Mouse (Mus musculus) hindbrain, postnatal 0 days (tissue): ENCODE results near the gene Fancc. TPM values are rescaled to one million over a fixed set of nuclear protein-coding genes. Genes with fewer than 3 reads are reported as not detected.

Experiments used
- ATAC-seq: fragments of 200-750 bp; cut with Nextera tagmentation; 2 replicates; pipeline ENCODE4 v1.8.0; 2017; ENCODE audit warnings: mild to moderate bottlenecking, moderate TSS enrichment, moderate library complexity
- DNase-seq: peaks from one replicate; pipeline ENCODE4 v3.0.0-alpha.2; 2015; ENCODE audit warnings: low spot score
- H3K27ac ChIP-seq: fragments of 300-500 bp; sonication (generic); 2 replicates; pipeline ENCODE4 v1.5.1; 2014; ENCODE audit warnings: mild to moderate bottlenecking
- H3K27me3 ChIP-seq: fragments of 300-500 bp; sonication (generic); 2 replicates; pipeline ENCODE4 v1.6.1; 2014; ENCODE audit warnings: low read length, mixed read lengths; ENCODE audit not compliant: insufficient read depth
- H3K36me3 ChIP-seq: fragments of 300-500 bp; sonication (generic); 2 replicates; pipeline ENCODE4 v1.6.1; 2014; ENCODE audit warnings: low read length, mixed read lengths; ENCODE audit not compliant: insufficient read depth
- H3K4me1 ChIP-seq: fragments of 300-500 bp; sonication (generic); 2 replicates; pipeline ENCODE4 v1.6.1; 2014; ENCODE audit warnings: antibody characterized with exemption, low read length, mixed read lengths; ENCODE audit not compliant: insufficient read depth
- H3K4me2 ChIP-seq: fragments of 300-500 bp; sonication (generic); 2 replicates; pipeline ENCODE4 v1.6.1; 2014; ENCODE audit warnings: low read depth, mild to moderate bottlenecking, low read length, moderate library complexity, mixed read lengths
- H3K4me3 ChIP-seq: fragments of 300-500 bp; sonication (generic); 2 replicates; pipeline ENCODE4 v1.5.1; 2014; ENCODE audit warnings: low read length
- H3K9ac ChIP-seq: fragments of 300-500 bp; sonication (generic); replicated peaks from 2 replicates; pipeline ENCODE4 v1.6.1; 2014; ENCODE audit warnings: mild to moderate bottlenecking, low read length, moderate library complexity, mixed read lengths
- H3K9me3 ChIP-seq: fragments of 300-500 bp; sonication (generic); 2 replicates; pipeline ENCODE4 v1.6.1; 2016; ENCODE audit warnings: low read length, mixed read lengths
- CTCF ChIP-seq: IDR thresholded peaks from 2 replicates; pipeline ENCODE4 v1.5.1; 2016; ENCODE audit warnings: antibody characterized with exemption, control low read depth, low read depth
- WGBS: fragments of 180-500 bp; shearing (Covaris S2); extraction: QIAGEN DNeasy Blood & Tissue Kit; methylation state at CpG from one replicate; pipeline ENCODE4 v1.1.7; 2014; 5-methylcytosine and 5-hydroxymethylcytosine counted together
- polyA plus RNA-seq: library from polyadenylated mRNA; unstranded; fragments of >200 nt; fragmentation: Nextera tagmentation; extraction: Ambion mirVana; gene quantifications from 2 replicates; pipeline ENCODE4 v1.2.1, GENCODE M21; 2015
- total RNA-seq: library from RNA; depleted of rRNA; stranded (reverse); fragments of >200 nt; gene quantifications from 2 replicates; pipeline ENCODE4 v1.2.3, GENCODE M21; 2014

Fancc gene
- total and polyA plus RNA-seq, 2 experiments from 2014 or later, result 11.9 to 17.7 TPM

DNA sequence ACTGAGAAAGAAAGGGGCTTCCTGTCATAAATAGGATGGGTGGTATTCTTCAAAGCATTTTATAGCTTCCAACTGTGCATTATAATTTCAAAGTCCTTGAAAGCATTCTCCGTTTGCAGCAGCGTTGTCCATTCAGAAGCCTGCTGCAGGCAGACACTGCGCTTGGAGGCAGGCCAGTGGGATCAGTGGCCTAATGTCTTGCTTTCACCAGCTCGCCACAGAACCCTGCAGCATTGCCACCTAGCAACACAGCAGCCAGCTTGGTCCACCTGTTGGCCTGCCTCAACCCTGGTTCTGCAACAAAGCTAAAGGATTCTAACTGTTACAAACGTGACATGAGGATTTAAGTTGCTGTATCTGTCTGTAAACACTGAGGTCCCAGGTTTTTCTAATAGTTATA, 207.4 kb downstream of the Fancc start:
- WGBS, result 36% methylated on average over 5 of the region's 5 CpGs
- Histone ChIP-seq H3K36me3 (no peaks in the 10 kb centered on the region), H3K4me1 (no peaks in the 10 kb centered on the region), H3K27ac (no peak overlapping the region), H3K27me3 (no peaks in the 10 kb centered on the region), H3K9ac (peak overlapping the region; percentile 9; the same call in 1 of the 2 replicates), H3K9me3 (no peaks in the 10 kb centered on the region), H3K4me3 (no peak overlapping the region), H3K4me2 (no peak overlapping the region)
- ATAC-seq (no peak), DNase-seq (peak; percentile 48)
- TF ChIP-seq CTCF, result no peak

DNA sequence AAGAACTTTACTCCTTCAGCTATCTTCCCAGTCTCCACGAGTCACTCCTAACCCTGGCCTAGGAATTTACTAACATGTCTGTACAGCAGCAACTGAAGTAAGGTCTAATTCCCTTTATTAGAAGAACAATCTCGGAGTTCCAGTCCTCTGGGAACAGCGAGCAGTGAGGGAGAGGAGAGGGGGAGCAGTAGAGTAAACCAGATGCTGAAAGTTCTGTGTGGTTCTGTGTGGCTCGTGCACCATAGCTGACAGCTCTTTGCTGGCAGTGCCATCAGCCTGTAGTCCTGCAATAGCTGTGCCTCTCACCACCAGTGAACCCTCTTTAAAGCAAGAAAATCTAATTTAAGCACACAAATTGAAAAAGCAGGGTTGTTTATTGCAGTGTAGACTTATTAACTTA, 207.9 kb downstream of the Fancc start:
- Histone ChIP-seq H3K4me1 (no peaks in the 10 kb centered on the region), H3K4me3 (no peak overlapping the region), H3K36me3 (no peaks in the 10 kb centered on the region), H3K9me3 (no peaks in the 10 kb centered on the region), H3K27me3 (no peaks in the 10 kb centered on the region), H3K4me2 (no peak overlapping the region), H3K27ac (no peak overlapping the region), H3K9ac (peak overlapping the region; percentile 9; the same call in 1 of the 2 replicates)
- WGBS, result 38% methylated on average over 4 of the region's 4 CpGs
- DNase-seq (no peak), ATAC-seq (no peak)
- no peak for TF ChIP-seq CTCF

DNA sequence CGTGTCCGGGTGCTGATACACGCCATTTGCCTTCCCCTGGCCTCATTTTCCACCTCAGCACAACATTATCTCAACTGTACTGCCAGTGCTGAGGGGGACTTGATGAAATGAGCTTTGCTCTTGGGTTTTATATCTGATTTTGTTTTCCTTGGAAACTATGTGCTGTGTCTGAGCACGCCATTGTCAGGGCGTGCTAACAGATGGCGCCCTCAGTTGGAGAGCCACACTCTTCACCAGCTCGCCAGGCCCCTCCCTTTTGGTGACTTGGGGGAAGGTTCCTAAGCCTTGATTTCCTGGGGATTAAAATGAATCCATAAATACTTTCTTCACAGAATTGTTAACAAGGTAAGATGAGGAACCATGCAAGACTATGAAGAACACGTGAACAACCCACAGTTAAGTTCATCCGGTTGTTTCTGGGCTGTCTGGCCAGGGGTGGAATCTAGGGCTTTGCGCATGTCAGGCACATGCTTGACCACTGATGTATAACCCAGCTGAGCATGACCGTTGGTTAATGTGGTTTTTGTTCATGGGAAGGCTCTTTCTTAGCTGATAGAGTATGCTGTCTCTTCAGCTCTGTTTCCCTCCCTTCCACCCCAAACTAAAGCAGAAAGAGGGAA, 210.5 kb downstream of the Fancc start:
- Histone ChIP-seq H3K36me3 (no peaks in the 10 kb centered on the region), H3K9ac (no peak overlapping the region), H3K27me3 (no peaks in the 10 kb centered on the region), H3K4me1 (no peaks in the 10 kb centered on the region), H3K4me3 (no peak overlapping the region), H3K27ac (no peak overlapping the region), H3K4me2 (no peak overlapping the region), H3K9me3 (no peaks in the 10 kb centered on the region)
- TF ChIP-seq CTCF, result no peak
- ATAC-seq, result peak; percentile 30; the same call in 1 of the 2 replicates
- DNase-seq, result no peak
- 77% methylated on average over 11 of the region's 11 CpGs for WGBS

DNA sequence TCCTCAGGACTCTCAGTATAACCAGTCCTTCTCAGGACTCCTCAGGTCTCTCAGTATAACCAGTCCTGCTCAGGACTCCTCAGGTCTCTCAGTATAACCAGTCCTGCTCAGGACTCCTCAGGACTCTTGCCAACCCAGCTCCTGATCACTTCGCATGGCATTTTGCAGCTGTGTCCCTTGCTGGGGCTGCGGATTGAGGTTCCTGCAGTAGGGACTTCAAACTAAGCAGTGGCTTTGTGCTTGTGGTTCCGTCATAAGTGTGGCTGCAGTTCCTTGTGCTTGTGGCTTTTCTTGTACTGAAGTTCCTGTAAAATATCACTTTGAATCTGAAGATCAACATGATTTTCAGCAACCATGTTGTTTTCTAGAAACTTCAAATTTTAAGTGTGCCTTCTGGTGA, 212.3 kb downstream of the Fancc start:
- Histone ChIP-seq H3K9me3 (no peaks in the 10 kb centered on the region), H3K36me3 (no peaks in the 10 kb centered on the region), H3K4me3 (no peak overlapping the region), H3K27ac (no peak overlapping the region), H3K4me1 (0 out of 2 replicates have a peak, but pooled peaks cover 2% of the 10 kb centered on the region), H3K4me2 (no peak overlapping the region), H3K27me3 (no peaks in the 10 kb centered on the region), H3K9ac (no peak overlapping the region)
- WGBS, result 95% methylated on average over 3 of the region's 3 CpGs
- DNase-seq (no peak), ATAC-seq (no peak)
- TF ChIP-seq CTCF, result no peak

DNA sequence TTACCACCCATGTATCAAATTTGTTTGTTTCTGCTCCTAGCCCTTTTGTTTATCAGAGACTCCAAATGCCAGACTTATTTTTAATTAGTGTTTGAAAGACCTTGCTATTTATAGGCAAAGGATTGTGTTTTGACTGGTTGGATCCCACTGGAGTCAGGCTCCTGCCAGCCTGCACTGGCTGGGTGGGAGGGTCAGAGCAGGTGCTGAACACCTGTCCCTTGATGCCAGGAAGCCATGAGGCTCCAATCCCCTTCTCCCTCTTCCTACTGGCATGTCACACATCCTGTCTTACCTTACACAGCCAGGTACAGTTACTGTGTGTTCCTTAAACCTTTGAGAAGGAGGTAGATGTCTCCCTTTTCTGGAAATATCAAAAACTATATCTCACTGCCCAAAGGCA, 213.8 kb downstream of the Fancc start:
- Histone ChIP-seq H3K4me1 (0 out of 2 replicates have a peak, but pooled peaks cover 4% of the 10 kb centered on the region), H3K9me3 (no peaks in the 10 kb centered on the region), H3K4me3 (no peak overlapping the region), H3K27ac (no peak overlapping the region), H3K9ac (no peak overlapping the region), H3K4me2 (no peak overlapping the region), H3K27me3 (no peaks in the 10 kb centered on the region), H3K36me3 (no peaks in the 10 kb centered on the region)
- no peak for TF ChIP-seq CTCF
- DNase-seq, result no peak
- ATAC-seq, result no peak

DNA sequence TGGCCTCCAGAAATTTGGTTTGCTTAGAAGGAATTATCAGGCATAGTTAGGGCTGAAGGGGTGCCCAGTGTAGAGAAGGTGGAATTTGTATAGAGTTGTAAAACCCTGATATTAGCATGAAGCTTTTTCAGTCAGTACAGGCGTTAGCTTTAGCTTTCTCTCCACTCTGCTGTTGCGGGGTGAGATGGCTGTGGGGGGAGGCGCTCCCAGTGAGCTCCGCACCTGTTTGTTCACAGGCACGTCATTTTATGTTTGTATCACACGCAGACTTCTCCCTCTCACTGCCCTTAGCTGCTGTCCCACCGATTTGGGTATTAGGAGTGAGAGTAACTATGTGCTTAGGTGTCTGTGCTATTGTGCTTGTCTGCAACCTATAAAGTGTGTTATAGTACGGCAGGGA, 215.9 kb downstream of the Fancc start:
- no peak overlapping the region for H3K27ac ChIP-seq
- WGBS, result 81% methylated on average over 8 of the region's 8 CpGs
- 0 out of 2 replicates have a peak, but pooled peaks cover 4% of the 10 kb centered on the region for H3K4me1 ChIP-seq

DNA sequence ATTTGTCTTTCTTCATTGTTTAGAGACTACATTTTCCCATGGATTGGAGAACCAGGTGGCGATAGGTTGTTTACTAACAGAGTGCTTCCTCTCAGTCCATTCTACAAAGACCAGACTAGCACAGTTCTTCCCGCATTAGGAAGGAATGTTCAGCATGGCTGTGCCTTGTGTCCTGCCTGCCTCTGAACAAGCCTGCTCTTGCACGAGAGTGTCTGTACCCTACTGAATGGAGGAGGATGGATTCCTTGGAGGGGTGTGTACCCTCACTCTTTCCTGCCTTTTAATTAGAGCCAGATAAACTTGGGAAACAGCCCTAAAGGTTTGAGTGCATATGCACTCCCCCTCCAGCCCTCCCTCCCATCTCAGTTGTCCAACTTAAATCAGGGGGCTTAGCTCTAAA, 216.7 kb downstream of the Fancc start:
- Histone ChIP-seq H3K27me3 (no peaks in the 10 kb centered on the region), H3K4me2 (no peak overlapping the region), H3K9ac (no peak overlapping the region), H3K9me3 (no peaks in the 10 kb centered on the region), H3K4me3 (no peak overlapping the region), H3K27ac (no peak overlapping the region), H3K4me1 (0 out of 2 replicates have a peak, but pooled peaks cover 4% of the 10 kb centered on the region), H3K36me3 (no peaks in the 10 kb centered on the region)
- ATAC-seq, result no peak
- no peak for TF ChIP-seq CTCF
- DNase-seq, result no peak
- 55% methylated on average over 3 of the region's 3 CpGs for WGBS

More for the DNA sequence above, 215.9 kb downstream of the Fancc start:
- Histone ChIP-seq H3K9ac (no peak overlapping the region), H3K36me3 (no peaks in the 10 kb centered on the region), H3K9me3 (no peaks in the 10 kb centered on the region), H3K27me3 (no peaks in the 10 kb centered on the region), H3K4me3 (no peak overlapping the region), H3K4me2 (no peak overlapping the region)
- ATAC-seq (no peak), DNase-seq (no peak)
- no peak for TF ChIP-seq CTCF
